Mouse (Mus musculus) ES-Bruce4 (cell line): ENCODE results near the gene Csmd2.

ENCODE experiments used
- CTCF ChIP-seq: IDR thresholded peaks from one replicate; pipeline ENCODE4 v1.8.1; 2011; ENCODE audit warnings: low read depth, low read length
- POLR2A ChIP-seq: IDR thresholded peaks from one replicate; pipeline ENCODE4 v1.8.1; 2011; ENCODE audit warnings: low read length; ENCODE audit not compliant: insufficient read depth

DNA sequence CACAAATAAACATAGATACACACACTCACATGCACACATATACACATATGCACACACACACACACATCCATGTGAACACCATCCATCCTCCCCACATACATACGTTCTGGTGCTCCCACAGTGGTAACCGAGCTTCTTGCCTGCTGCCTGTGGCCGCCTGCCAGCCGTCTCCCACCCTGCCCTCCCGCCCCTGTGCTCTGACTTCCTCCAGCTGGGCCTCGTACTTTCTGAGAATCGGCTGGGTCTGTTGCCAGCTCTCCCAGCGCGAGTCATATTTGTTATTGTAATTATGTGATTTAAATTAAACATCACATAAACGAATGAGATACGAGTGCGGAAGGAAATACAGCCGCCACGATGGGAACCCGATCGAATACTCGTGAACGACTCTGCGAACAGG lies 283.3 kb downstream of the Csmd2 start:
- TF ChIP-seq CTCF (no peak), POLR2A (no peak)
